Mouse (Mus musculus): ENCODE results near the gene Bcorl1. TPM values are rescaled to one million over a fixed set of nuclear protein-coding genes. Genes with fewer than 3 reads are reported as not detected.
A peak's percentile ranks its signal among the peaks of the same experiment; 100 is the strongest.
"Not testable (repeated sequence)": the region's sequence is repeated elsewhere in the genome, so short reads cannot be mapped to it uniquely, and the experiment has no call there.

Bcorl1 gene
- total RNA-seq, 2 experiments from 2014 or later, result 11.1 to 11.2 TPM

DNA sequence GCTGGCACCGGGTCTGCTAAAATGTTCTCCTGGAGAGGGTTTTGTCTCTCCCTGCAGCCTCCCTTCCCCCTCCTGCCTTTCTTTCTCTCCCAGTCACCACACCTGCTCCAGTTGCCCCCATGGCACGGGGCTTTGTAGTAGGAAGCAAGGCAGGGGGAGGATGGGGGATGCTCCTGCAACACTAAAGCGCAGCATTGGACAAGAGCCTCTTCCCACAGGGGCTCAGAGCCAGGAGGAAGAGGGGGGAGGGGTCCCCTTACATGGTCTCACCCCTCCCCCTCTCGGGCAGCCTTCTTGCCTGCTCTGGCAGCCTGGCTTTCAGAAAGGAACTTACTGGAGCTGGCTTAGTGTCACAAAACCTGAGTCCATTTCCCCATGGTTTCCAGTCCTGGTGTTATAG is 44.8 kb downstream of the Bcorl1 start:
- no peak for DNase-seq (ENCODE audit: low spot score in 2 of 2)

- no peak for DNase-seq (ENCODE audit: low spot score in 2 of 2)
Measured at GRCm38 (mm10) chrX:48389380-48389779, 48.2 kb downstream of the Bcorl1 start.

GRCm38 (mm10) chrX:48399994-48400393 is 58.8 kb downstream of the Bcorl1 start:
- no peak for DNase-seq (ENCODE audit: low spot score in 2 of 2)

DNA sequence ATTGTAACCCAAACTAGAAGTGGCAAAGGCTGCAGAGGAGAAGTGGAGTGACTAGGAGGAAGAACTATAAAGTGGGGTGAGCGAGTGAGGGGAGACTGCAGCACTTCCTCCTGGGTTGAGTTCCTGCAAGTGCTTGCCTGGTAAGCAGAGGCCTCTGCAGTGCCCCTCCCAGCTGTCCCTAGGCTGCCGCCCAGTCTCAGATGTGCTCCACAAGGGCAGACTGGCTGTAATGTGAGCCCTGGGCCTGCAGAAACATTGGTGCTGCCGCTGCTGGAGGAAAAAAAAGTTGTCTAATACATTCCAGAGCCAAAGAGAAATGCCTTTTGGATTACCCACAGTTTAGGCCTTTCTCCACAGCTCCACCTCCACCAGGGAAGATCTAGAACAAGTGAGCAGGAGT is 64.0 kb downstream of the Bcorl1 start:
- DNase-seq (ENCODE audit: low spot score in 2 of 2), result peak in 1 of 2 experiments; percentile 20

DNA sequence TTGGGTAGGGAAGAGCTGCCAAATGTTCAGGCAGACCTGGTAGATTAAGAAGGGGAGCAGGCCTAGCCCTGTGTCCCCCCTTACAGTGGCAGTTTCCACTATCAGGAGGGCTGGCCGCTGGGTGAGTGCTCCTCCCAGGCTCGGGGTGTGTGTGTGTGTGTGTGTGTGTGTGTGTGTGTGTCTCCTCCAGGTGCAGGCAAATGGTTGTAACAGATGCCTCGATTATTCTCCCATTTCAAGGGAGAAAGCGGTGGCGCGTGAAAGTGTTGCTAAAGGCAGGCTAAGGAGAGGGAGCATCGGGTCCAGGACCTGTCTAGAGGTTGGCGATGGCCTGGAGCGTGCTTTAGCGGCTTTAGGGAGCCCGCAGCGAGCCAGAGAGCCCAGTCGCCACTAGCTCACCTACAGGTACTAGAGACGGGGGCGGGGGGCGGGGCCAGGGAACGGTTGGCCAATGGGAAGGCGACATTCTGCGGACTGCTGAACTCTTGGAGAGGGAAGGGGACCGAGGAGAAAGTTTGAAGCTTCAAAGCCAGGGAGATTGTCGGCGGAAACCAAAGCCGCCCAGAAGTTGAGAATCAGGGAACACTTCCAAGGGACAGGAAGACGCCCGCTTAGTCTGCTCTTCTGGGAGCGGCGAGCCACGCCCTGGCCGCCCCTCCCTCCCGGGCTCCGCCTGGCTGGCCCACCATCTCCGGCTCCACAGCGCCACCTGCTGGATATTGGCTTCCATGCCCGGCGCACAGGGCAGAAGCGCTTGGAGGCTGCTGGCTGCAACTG is 68.6 kb downstream of the Bcorl1 start:
- peak; percentile 85 to 86 for DNase-seq (ENCODE audit: low spot score in 2 of 2)

- no peak for DNase-seq (ENCODE audit: low spot score in 2 of 2)
Measured at GRCm38 (mm10) chrX:48410388-48410776, 69.2 kb downstream of the Bcorl1 start.

GRCm38 (mm10) chrX:48412629-48413028 is 71.5 kb downstream of the Bcorl1 start:
- no peak for DNase-seq (ENCODE audit: low spot score in 2 of 2)

- DNase-seq (ENCODE audit: low spot score in 2 of 2), result no peak
Measured at GRCm38 (mm10) chrX:48414291-48414690, 73.1 kb downstream of the Bcorl1 start.

DNA sequence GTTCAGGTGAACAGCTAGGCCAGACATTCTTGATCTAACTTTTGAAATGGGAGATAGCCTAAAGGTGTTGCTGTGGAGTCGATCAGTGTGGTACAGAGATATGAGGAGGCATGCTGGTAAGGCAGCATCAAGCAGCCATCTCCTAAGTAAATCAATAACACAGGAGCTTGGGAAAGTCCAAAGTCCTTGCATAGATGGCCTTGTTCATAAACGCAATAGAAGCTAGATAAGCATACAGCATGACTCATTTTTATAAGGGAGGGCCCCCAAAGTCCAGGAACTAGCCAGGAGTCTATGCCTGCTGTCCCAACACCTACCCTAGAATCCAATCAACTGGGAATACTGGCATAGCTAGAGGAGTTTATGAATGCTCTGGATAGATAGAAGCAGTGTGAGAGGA is 77.3 kb downstream of the Bcorl1 start:
- no peak for DNase-seq (ENCODE audit: low spot score in 2 of 2)

- peak in 1 of 2 experiments; percentile 61 for DNase-seq (ENCODE audit: low spot score in 2 of 2)
Measured at GRCm38 (mm10) chrX:48422986-48423385, 81.8 kb downstream of the Bcorl1 start.

DNA sequence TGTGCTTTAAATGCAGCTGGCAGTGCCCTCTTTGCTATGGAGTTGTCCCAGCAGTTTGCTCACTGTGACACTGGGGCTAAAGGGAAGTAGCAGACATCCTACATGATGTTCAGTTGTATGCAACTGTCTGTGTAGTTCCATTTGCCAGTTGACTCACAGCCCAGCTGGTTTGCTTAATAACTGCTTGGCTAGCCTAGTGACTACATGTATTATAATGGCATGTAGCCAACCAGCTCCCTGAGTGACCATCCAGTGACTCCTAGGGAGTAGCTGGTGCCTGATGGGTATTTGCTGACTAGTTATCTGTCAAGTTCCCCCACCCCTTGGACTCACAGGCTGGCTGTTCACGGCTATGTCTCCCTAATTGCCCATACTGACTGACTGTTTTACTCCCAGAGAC is 82.5 kb downstream of the Bcorl1 start:
- DNase-seq (ENCODE audit: low spot score in 2 of 2), result no peak

DNA sequence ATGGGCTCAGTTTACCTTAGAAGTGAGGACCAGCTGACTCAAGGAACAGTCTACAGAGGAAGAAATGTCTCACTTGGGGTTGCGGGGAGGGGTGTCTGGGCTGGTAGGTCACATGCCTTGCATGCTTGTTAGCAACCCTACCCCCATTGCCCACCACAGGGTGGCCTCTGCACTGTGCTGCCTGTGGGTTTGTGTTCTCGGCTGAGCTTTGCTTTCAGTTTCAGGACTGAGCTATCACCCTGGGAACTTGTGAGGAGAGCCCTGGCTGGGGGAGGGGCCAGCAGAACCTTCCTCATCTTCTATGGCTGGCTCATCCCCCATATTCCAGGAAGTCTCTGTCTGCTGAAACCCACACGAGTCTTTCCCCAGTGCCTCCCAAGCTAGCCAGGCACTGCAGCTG is 83.4 kb downstream of the Bcorl1 start:
- peak in 1 of 2 experiments; percentile 32 for DNase-seq (ENCODE audit: low spot score in 2 of 2)

- no peak for DNase-seq (ENCODE audit: low spot score in 2 of 2)
Measured at GRCm38 (mm10) chrX:48425280-48425679, 84.1 kb downstream of the Bcorl1 start.

- no peak for DNase-seq (ENCODE audit: low spot score in 2 of 2)
Measured at GRCm38 (mm10) chrX:48428241-48428640, 87.1 kb downstream of the Bcorl1 start.

- no peak for DNase-seq (ENCODE audit: low spot score in 2 of 2)
Measured at GRCm38 (mm10) chrX:48428642-48429041, 87.5 kb downstream of the Bcorl1 start.

DNA sequence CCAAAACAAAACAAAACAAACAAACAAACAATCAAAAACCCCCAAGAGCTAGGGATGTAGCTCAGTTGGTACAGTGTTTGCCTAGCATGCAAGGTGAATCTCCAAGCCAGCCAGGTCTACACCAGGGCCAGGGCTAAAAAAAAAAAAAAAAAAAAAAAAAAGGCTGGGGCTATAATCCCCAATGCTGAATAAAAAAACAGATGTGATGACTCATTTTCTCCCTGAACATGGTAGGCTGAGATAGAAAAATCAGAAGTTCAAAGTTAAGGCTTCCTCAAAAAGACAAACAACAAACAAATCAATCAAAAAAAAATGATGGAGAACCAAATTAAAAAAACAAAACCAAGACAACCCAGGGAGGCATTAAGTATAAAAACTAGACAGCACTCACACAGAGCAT is 87.9 kb downstream of the Bcorl1 start:
- no peak for DNase-seq (ENCODE audit: low spot score in 2 of 2)

GRCm38 (mm10) chrX:48429538-48429937 is 88.4 kb downstream of the Bcorl1 start:
- DNase-seq (ENCODE audit: low spot score in 2 of 2), result no peak

GRCm38 (mm10) chrX:48432599-48433526 is 91.7 kb downstream of the Bcorl1 start:
- no peak for DNase-seq (ENCODE audit: low spot score in 2 of 2)

GRCm38 (mm10) chrX:48433527-48433899 is 92.4 kb downstream of the Bcorl1 start:
- no peak for DNase-seq (ENCODE audit: low spot score in 2 of 2)

DNA sequence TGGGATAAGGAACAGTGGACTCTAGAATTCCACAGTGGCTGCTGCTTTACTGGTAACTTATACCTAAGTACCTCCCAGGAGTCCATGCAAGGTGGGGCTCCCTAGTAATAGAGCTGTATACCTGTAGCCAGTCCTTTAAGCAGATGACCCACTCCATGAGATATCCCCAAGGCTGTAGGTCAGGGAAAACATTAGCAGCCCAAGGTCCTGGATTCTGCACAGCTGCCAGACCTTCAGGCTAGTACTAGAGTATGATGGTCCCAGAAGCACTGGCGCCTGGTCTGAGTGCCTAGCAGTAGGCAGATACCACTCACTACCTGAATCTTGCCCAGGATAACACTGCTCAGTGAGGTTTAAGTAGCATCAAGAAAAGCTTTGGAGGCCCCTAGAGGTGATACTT is 93.1 kb downstream of the Bcorl1 start:
- DNase-seq (ENCODE audit: low spot score in 2 of 2), result no peak

- peak in 1 of 2 experiments; percentile 28 for DNase-seq (ENCODE audit: low spot score in 2 of 2)
Measured at GRCm38 (mm10) chrX:48435477-48435900, 94.3 kb downstream of the Bcorl1 start.

DNA sequence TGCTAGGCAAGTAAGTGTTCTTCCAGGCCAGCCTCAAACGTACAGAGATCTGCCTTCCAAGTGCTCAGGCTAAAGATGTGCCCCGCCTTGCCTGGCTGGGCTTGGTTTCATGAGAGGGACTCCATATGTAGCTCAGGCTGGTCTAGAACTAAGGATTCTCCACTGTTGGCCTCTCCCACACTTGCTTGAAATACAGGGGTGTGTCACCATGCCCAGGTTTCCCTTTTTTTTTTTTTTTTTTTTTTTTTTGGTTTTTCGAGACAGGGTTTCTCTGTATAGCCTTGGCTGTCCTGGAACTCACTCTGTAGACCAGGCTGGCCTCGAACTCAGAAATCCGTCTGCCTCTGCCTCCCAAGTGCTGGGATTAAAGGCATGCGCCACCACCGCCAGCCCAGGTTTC is 94.9 kb downstream of the Bcorl1 start:
- not testable (repeated sequence) for DNase-seq (ENCODE audit: low spot score in 2 of 2)

Measured in gastrocnemius, postnatal 4 days (tissue).